Mouse (Mus musculus): ENCODE measurements around the gene Brd4. TPM values are rescaled to one million over a fixed set of nuclear protein-coding genes. Genes with fewer than 3 reads are reported as not detected.

Gene Brd4
- total RNA-seq, 2 experiments from 2014 or later, result 121 to 138 TPM

- intact Hi-C loops (cut with DNase I), result loop anchor here (2.0 to 10.0 kb wide), 5 partner anchors 47 to 525 kb away; no protein-coding TSS in a partner anchor
- TF ChIP-seq CTCF (IDR thresholded peaks at IDR 0.05), result peak; percentile 92
- Histone ChIP-seq H3K4me3 (no peak overlapping the region), H3K27ac (no peak overlapping the region)
- DNase-seq (ENCODE audit: extremely low spot score in 1 of 2, low spot score in 2 of 2), result peak; percentile 59 to 69
These were observed 74.8 kb downstream of the Brd4 start for GRCm38 (mm10) chr17:32209752-32210151.

- Histone ChIP-seq H3K27ac (no peak overlapping the region; the same call in 1 of the 2 replicates), H3K4me3 (no peak overlapping the region)
- intact Hi-C loops (cut with DNase I), result loop anchor here (2.0 to 10.0 kb wide), 4 partner anchors 46 to 524 kb away; no protein-coding TSS in a partner anchor
- no peak for DNase-seq (ENCODE audit: extremely low spot score in 1 of 2, low spot score in 2 of 2)
- TF ChIP-seq CTCF (IDR thresholded peaks at IDR 0.05), result no peak
These were observed 75.4 kb downstream of the Brd4 start for GRCm38 (mm10) chr17:32209144-32209543.

- Histone ChIP-seq H3K27ac (peak overlapping the region; percentile 24; the same call in 1 of the 2 replicates), H3K4me3 (no peak overlapping the region)
- intact Hi-C loops (cut with DNase I), result loop anchor here (2.0 to 10.0 kb wide), 4 partner anchors 45 to 523 kb away; no protein-coding TSS in a partner anchor
- no peak for TF ChIP-seq CTCF (IDR thresholded peaks at IDR 0.05)
- no peak for DNase-seq (ENCODE audit: extremely low spot score in 1 of 2, low spot score in 2 of 2)
These were observed 76.8 kb downstream of the Brd4 start for GRCm38 (mm10) chr17:32207586-32208245.

- DNase-seq (ENCODE audit: extremely low spot score in 1 of 2, low spot score in 2 of 2), result no peak
- H3K4me3 ChIP-seq, result no peak overlapping the region
- TF ChIP-seq CTCF (IDR thresholded peaks at IDR 0.05), result no peak
- no peak overlapping the region for H3K27ac ChIP-seq
- intact Hi-C loops (cut with DNase I), result loop anchor here (10.0 kb wide), 1 partner anchor 521 kb away; no protein-coding TSS in a partner anchor
These were observed 79.2 kb downstream of the Brd4 start for GRCm38 (mm10) chr17:32205345-32205744.

GRCm38 (mm10) chr17:32202972-32203371 is 81.5 kb downstream of the Brd4 start:
- no peak for TF ChIP-seq CTCF (IDR thresholded peaks at IDR 0.05)
- Histone ChIP-seq H3K4me3 (no peak overlapping the region), H3K27ac (no peak overlapping the region)
- intact Hi-C loops (cut with DNase I), result loop anchor here (10.0 kb wide), 1 partner anchor 518 kb away; no protein-coding TSS in a partner anchor
- DNase-seq (ENCODE audit: extremely low spot score in 1 of 2, low spot score in 2 of 2), result no peak

- Histone ChIP-seq H3K27ac (no peak overlapping the region), H3K4me3 (no peak overlapping the region)
- no peak for TF ChIP-seq CTCF (IDR thresholded peaks at IDR 0.05)
- DNase-seq (ENCODE audit: extremely low spot score in 1 of 2, low spot score in 2 of 2), result no peak
- intact Hi-C loops (cut with DNase I), result loop anchor here (10.0 kb wide), 1 partner anchor 516 kb away; no protein-coding TSS in a partner anchor
These were observed 83.4 kb downstream of the Brd4 start for GRCm38 (mm10) chr17:32201086-32201485.

GRCm38 (mm10) chr17:32199796-32200195 is 84.7 kb downstream of the Brd4 start:
- Histone ChIP-seq H3K4me3 (no peak overlapping the region), H3K27ac (no peak overlapping the region)
- DNase-seq (ENCODE audit: extremely low spot score in 1 of 2, low spot score in 2 of 2), result no peak
- no peak for TF ChIP-seq CTCF (IDR thresholded peaks at IDR 0.05)
- intact Hi-C loops (cut with DNase I), result loop anchor here (10.0 kb wide), 1 partner anchor 515 kb away; no protein-coding TSS in a partner anchor

GRCm38 (mm10) chr17:32197156-32197555 is 87.4 kb downstream of the Brd4 start:
- Histone ChIP-seq H3K27ac (no peak overlapping the region), H3K4me3 (no peak overlapping the region)
- no peak for DNase-seq (ENCODE audit: extremely low spot score in 1 of 2, low spot score in 2 of 2)
- no peak for TF ChIP-seq CTCF (IDR thresholded peaks at IDR 0.05)
- intact Hi-C loops (cut with DNase I), result no loop called here

GRCm38 (mm10) chr17:32195725-32196124 is 88.8 kb downstream of the Brd4 start:
- Histone ChIP-seq H3K27ac (no peak overlapping the region), H3K4me3 (no peak overlapping the region)
- no peak for TF ChIP-seq CTCF (IDR thresholded peaks at IDR 0.05)
- intact Hi-C loops (cut with DNase I), result no loop called here
- no peak for DNase-seq (ENCODE audit: extremely low spot score in 1 of 2, low spot score in 2 of 2)

GRCm38 (mm10) chr17:32193010-32193409 is 91.5 kb downstream of the Brd4 start:
- TF ChIP-seq CTCF (IDR thresholded peaks at IDR 0.05), result no peak
- DNase-seq (ENCODE audit: extremely low spot score in 1 of 2, low spot score in 2 of 2), result no peak
- intact Hi-C loops (cut with DNase I), result no loop called here
- Histone ChIP-seq H3K4me3 (no peak overlapping the region), H3K27ac (no peak overlapping the region)

- Histone ChIP-seq H3K4me3 (no peak overlapping the region), H3K27ac (no peak overlapping the region)
- no peak for DNase-seq (ENCODE audit: extremely low spot score in 1 of 2, low spot score in 2 of 2)
- intact Hi-C loops (cut with DNase I), result no loop called here
- no peak for TF ChIP-seq CTCF (IDR thresholded peaks at IDR 0.05)
These were observed 94.7 kb downstream of the Brd4 start for GRCm38 (mm10) chr17:32189850-32190249.

GRCm38 (mm10) chr17:32188863-32189636 is 95.5 kb downstream of the Brd4 start, which contains the start of gene Ephx3:
TSS of gene Ephx3 (minus strand) at chr17:32189549.
- intact Hi-C loops (cut with DNase I), result no loop called here
- TF ChIP-seq CTCF (IDR thresholded peaks at IDR 0.05), result no peak
- peak within 1 kb of the TSS; percentile 34 for H3K4me3 ChIP-seq
- H3K27ac ChIP-seq, result no peak within 1 kb of the TSS
- DNase-seq (ENCODE audit: extremely low spot score in 1 of 2, low spot score in 2 of 2), result no peak

Measured in left cerebral cortex, adult 2 months (tissue).